Mouse (Mus musculus) cerebellum, adult 11 months (tissue): ENCODE results near the gene Rcc1l.

ENCODE experiments used
- DNase-seq: peaks from one replicate; pipeline ENCODE4 v3.0.0; 2022

The Rcc1l gene

GRCm38 (mm10) chr5:134176169-134176881 is at the start of gene Rcc1l:
Gene Rcc1l, minus strand, starts transcription at chr5:134176774.
- DNase-seq, result peak; percentile 80

- DNase-seq, result no peak
Measured at GRCm38 (mm10) chr5:134225110-134225901, 48.7 kb upstream of the Rcc1l start.

GRCm38 (mm10) chr5:134221708-134222150 is 45.2 kb upstream of the Rcc1l start:
- DNase-seq, result no peak

GRCm38 (mm10) chr5:134221278-134221677 is 44.7 kb upstream of the Rcc1l start:
- DNase-seq, result no peak

- DNase-seq, result no peak
Measured at GRCm38 (mm10) chr5:134217900-134218299, 41.3 kb upstream of the Rcc1l start.

GRCm38 (mm10) chr5:134214021-134214806 is 37.6 kb upstream of the Rcc1l start:
- DNase-seq, result no peak

GRCm38 (mm10) chr5:134209931-134210554 is 33.5 kb upstream of the Rcc1l start:
- DNase-seq, result no peak

- DNase-seq, result no peak
Measured at GRCm38 (mm10) chr5:134206721-134207120, 30.1 kb upstream of the Rcc1l start.

GRCm38 (mm10) chr5:134193664-134194063 is 17.1 kb upstream of the Rcc1l start:
- DNase-seq, result no peak

GRCm38 (mm10) chr5:134188571-134188970 is 12.0 kb upstream of the Rcc1l start:
- DNase-seq, result no peak

GRCm38 (mm10) chr5:134186961-134187731 is 10.6 kb upstream of the Rcc1l start:
- no peak for DNase-seq

- no peak for DNase-seq
Measured at GRCm38 (mm10) chr5:134186059-134186458, 9.5 kb upstream of the Rcc1l start.

GRCm38 (mm10) chr5:134183880-134184808 is 7.6 kb upstream of the Rcc1l start, which contains the start of gene Gtf2ird2:
Gene Gtf2ird2, plus strand, starts transcription at chr5:134184019.
- DNase-seq, result peak; percentile 99

GRCm38 (mm10) chr5:134183162-134183561 is 6.6 kb upstream of the Rcc1l start:
- no peak for DNase-seq

- DNase-seq, result no peak
Measured at GRCm38 (mm10) chr5:134182735-134183134, 6.2 kb upstream of the Rcc1l start.

GRCm38 (mm10) chr5:134182172-134182571 is 5.6 kb upstream of the Rcc1l start:
- DNase-seq, result no peak

- peak; percentile 71 for DNase-seq
Measured at GRCm38 (mm10) chr5:134179871-134180270, 3.3 kb upstream of the Rcc1l start.

- DNase-seq, result no peak
Measured at GRCm38 (mm10) chr5:134178536-134178935, 2.0 kb upstream of the Rcc1l start.

GRCm38 (mm10) chr5:134175696-134176095 is 878 bp downstream of the Rcc1l start:
- DNase-seq, result no peak

GRCm38 (mm10) chr5:134173206-134173605 is 3.4 kb downstream of the Rcc1l start:
- DNase-seq, result no peak

GRCm38 (mm10) chr5:134170167-134170566 is 6.4 kb downstream of the Rcc1l start:
- no peak for DNase-seq
